Mouse (Mus musculus) neural tube, embryonic 14.5 days (tissue): ENCODE results near the gene Rpa1. TPM values are rescaled to one million over a fixed set of nuclear protein-coding genes. Genes with fewer than 3 reads are reported as not detected.

Source experiments
- ATAC-seq: fragments of 200-750 bp; cut with Nextera tagmentation; 2 replicates; pipeline ENCODE4 v1.8.0; 2017; ENCODE audit warnings: low read depth, mild to moderate bottlenecking, moderate TSS enrichment, moderate library complexity
- H3K27ac ChIP-seq: fragments of 300-500 bp; sonication (generic); 2 replicates; pipeline ENCODE4 v1.5.1; 2014; ENCODE audit warnings: low read depth, mild to moderate bottlenecking, control low read depth, low read length, moderate library complexity, mixed read lengths
- H3K27me3 ChIP-seq: fragments of 300-500 bp; sonication (generic); 2 replicates; pipeline ENCODE4 v1.6.1; 2014; ENCODE audit warnings: low read length; ENCODE audit not compliant: control insufficient read depth, insufficient read depth
- H3K36me3 ChIP-seq: fragments of 300-500 bp; sonication (generic); 2 replicates; pipeline ENCODE4 v1.6.1; 2014; ENCODE audit warnings: low read length, mixed read lengths; ENCODE audit not compliant: control insufficient read depth, insufficient read depth
- H3K4me1 ChIP-seq: fragments of 300-500 bp; sonication (generic); 2 replicates; pipeline ENCODE4 v1.6.1; 2014; ENCODE audit warnings: low read length; ENCODE audit not compliant: control insufficient read depth, insufficient read depth
- H3K4me2 ChIP-seq: fragments of 300-500 bp; sonication (generic); 2 replicates; pipeline ENCODE4 v1.6.1; 2014; ENCODE audit warnings: mild to moderate bottlenecking, low read depth, low read length, control low read depth
- H3K4me3 ChIP-seq: fragments of 300-500 bp; sonication (generic); 2 replicates; pipeline ENCODE4 v1.5.1; 2014; ENCODE audit warnings: low read depth, low read length, control low read depth, mixed read lengths
- H3K9ac ChIP-seq: fragments of 300-500 bp; sonication (generic); replicated peaks from 2 replicates; pipeline ENCODE4 v1.6.1; 2014; ENCODE audit warnings: low read depth, mild to moderate bottlenecking, control low read depth, low read length, mixed read lengths
- H3K9me3 ChIP-seq: fragments of 300-500 bp; sonication (generic); 2 replicates; pipeline ENCODE4 v1.6.1; 2016; ENCODE audit warnings: low read length; ENCODE audit not compliant: control insufficient read depth
- WGBS: fragments of 180-500 bp; shearing (Covaris S2); extraction: QIAGEN DNeasy Blood & Tissue Kit; methylation state at CpG from one replicate; pipeline ENCODE4 v1.1.7; 2014; 5-methylcytosine and 5-hydroxymethylcytosine counted together
- polyA plus RNA-seq: library from polyadenylated mRNA; unstranded; fragments of >200 nt; fragmentation: Nextera tagmentation; extraction: Ambion mirVana; gene quantifications from 2 replicates; pipeline ENCODE4 v1.2.1, GENCODE M21; 2014

The Rpa1 gene
- polyA plus RNA-seq, 1 experiment from 2014 or later, result 41.4 TPM

- Histone ChIP-seq H3K27ac (no peak overlapping the region), H3K4me3 (no peak overlapping the region), H3K9me3 (no peaks in the 10 kb centered on the region), H3K27me3 (no peaks in the 10 kb centered on the region), H3K4me2 (no peak overlapping the region), H3K4me1 (peaks cover 16% of the 10 kb centered on the region), H3K36me3 (no peaks in the 10 kb centered on the region), H3K9ac (no peak overlapping the region)
- 71% methylated on average over 15 of the region's 15 CpGs for WGBS
- no peak for ATAC-seq
Measured at GRCm38 (mm10) chr11:75265545-75265944, 82.6 kb downstream of the Rpa1 start.

- Histone ChIP-seq H3K36me3 (no peaks in the 10 kb centered on the region), H3K4me1 (peaks cover 22% of the 10 kb centered on the region), H3K9me3 (no peaks in the 10 kb centered on the region), H3K27me3 (no peaks in the 10 kb centered on the region), H3K4me2 (no peak overlapping the region), H3K27ac (no peak overlapping the region), H3K4me3 (no peak overlapping the region), H3K9ac (no peak overlapping the region)
- WGBS, result 77% methylated on average over 6 of the region's 6 CpGs
- no peak for ATAC-seq
Measured at GRCm38 (mm10) chr11:75264550-75264949, 83.6 kb downstream of the Rpa1 start.

- WGBS, result 27% methylated on average over 6 of the region's 6 CpGs
- Histone ChIP-seq H3K9ac (no peak overlapping the region), H3K4me3 (no peak overlapping the region), H3K27ac (no peak overlapping the region), H3K27me3 (no peaks in the 10 kb centered on the region), H3K4me2 (no peak overlapping the region), H3K4me1 (peaks cover 22% of the 10 kb centered on the region), H3K9me3 (no peaks in the 10 kb centered on the region), H3K36me3 (no peaks in the 10 kb centered on the region)
- no peak for ATAC-seq
Measured at GRCm38 (mm10) chr11:75263964-75264312, 84.2 kb downstream of the Rpa1 start.

GRCm38 (mm10) chr11:75263274-75263963 lies 84.7 kb downstream of the Rpa1 start:
- Histone ChIP-seq H3K4me3 (no peak overlapping the region), H3K36me3 (no peaks in the 10 kb centered on the region), H3K4me1 (peaks cover 22% of the 10 kb centered on the region), H3K27me3 (no peaks in the 10 kb centered on the region), H3K4me2 (no peak overlapping the region), H3K27ac (peak overlapping the region; percentile 57), H3K9ac (no peak overlapping the region), H3K9me3 (no peaks in the 10 kb centered on the region)
- WGBS, result 29% methylated on average over 15 of the region's 15 CpGs
- 0 out of 2 replicates have a peak, but pooled peaks have one; percentile 39 for ATAC-seq

- no peak overlapping the region for H3K4me3 ChIP-seq
- H3K9me3 ChIP-seq, result no peaks in the 10 kb centered on the region
- peak overlapping the region; percentile 57 for H3K27ac ChIP-seq
- 53% methylated on average over 5 of the region's 5 CpGs for WGBS
- no peak for ATAC-seq
- H3K36me3 ChIP-seq, result no peaks in the 10 kb centered on the region
- no peaks in the 10 kb centered on the region for H3K27me3 ChIP-seq
- no peak overlapping the region for H3K4me2 ChIP-seq
- no peak overlapping the region for H3K9ac ChIP-seq
- H3K4me1 ChIP-seq, result peaks cover 22% of the 10 kb centered on the region
Measured at GRCm38 (mm10) chr11:75262791-75263190, 85.3 kb downstream of the Rpa1 start.

GRCm38 (mm10) chr11:75262181-75262580 lies 85.9 kb downstream of the Rpa1 start:
- Histone ChIP-seq H3K9me3 (no peaks in the 10 kb centered on the region), H3K36me3 (no peaks in the 10 kb centered on the region), H3K9ac (no peak overlapping the region), H3K27ac (no peak overlapping the region), H3K27me3 (no peaks in the 10 kb centered on the region), H3K4me3 (no peak overlapping the region), H3K4me2 (no peak overlapping the region), H3K4me1 (peaks cover 22% of the 10 kb centered on the region)
- ATAC-seq, result no peak
- 90% methylated on average over 3 of the region's 3 CpGs for WGBS

GRCm38 (mm10) chr11:75261730-75262129 lies 86.4 kb downstream of the Rpa1 start:
- no peak overlapping the region for H3K27ac ChIP-seq
- no peaks in the 10 kb centered on the region for H3K9me3 ChIP-seq
- H3K27me3 ChIP-seq, result no peaks in the 10 kb centered on the region
- no peaks in the 10 kb centered on the region for H3K36me3 ChIP-seq
- H3K4me2 ChIP-seq, result no peak overlapping the region
- H3K4me3 ChIP-seq, result no peak overlapping the region
- H3K9ac ChIP-seq, result no peak overlapping the region
- 64% methylated on average over 4 of the region's 4 CpGs for WGBS
- peaks cover 22% of the 10 kb centered on the region for H3K4me1 ChIP-seq
- peak; percentile 21; the same call in 1 of the 2 replicates for ATAC-seq

GRCm38 (mm10) chr11:75261016-75261415 lies 87.1 kb downstream of the Rpa1 start:
- H3K9ac ChIP-seq, result no peak overlapping the region
- no peaks in the 10 kb centered on the region for H3K9me3 ChIP-seq
- peaks cover 22% of the 10 kb centered on the region for H3K4me1 ChIP-seq
- no peak overlapping the region for H3K4me2 ChIP-seq
- H3K27me3 ChIP-seq, result no peaks in the 10 kb centered on the region
- H3K27ac ChIP-seq, result no peak overlapping the region
- no peak for ATAC-seq
- WGBS, result 85% methylated on average over 2 of the region's 2 CpGs
- H3K36me3 ChIP-seq, result no peaks in the 10 kb centered on the region
- H3K4me3 ChIP-seq, result no peak overlapping the region

- 56% methylated on average over 10 of the region's 10 CpGs for WGBS
- no peak overlapping the region for H3K9ac ChIP-seq
- H3K4me2 ChIP-seq, result no peak overlapping the region
- H3K27me3 ChIP-seq, result no peaks in the 10 kb centered on the region
- ATAC-seq, result no peak
- no peaks in the 10 kb centered on the region for H3K9me3 ChIP-seq
- peaks cover 22% of the 10 kb centered on the region for H3K4me1 ChIP-seq
- no peak overlapping the region for H3K4me3 ChIP-seq
- H3K36me3 ChIP-seq, result no peaks in the 10 kb centered on the region
- H3K27ac ChIP-seq, result no peak overlapping the region
Measured at GRCm38 (mm10) chr11:75259996-75260561, 88.0 kb downstream of the Rpa1 start.
